Comparison of ENCODE assay signal across 13 mouse cellular contexts in genomic region chr4:47237220-47237619, GRCm38 (mm10). TPM values are rescaled to one million over a fixed set of nuclear protein-coding genes. Genes with fewer than 3 reads are reported as not detected.
DNase-seq lines count a peak whose midpoint lies in the region; ATAC-seq and TF ChIP-seq lines count a peak whose summit lies in the region.
"Had no signal": no experiment of that assay in that cellular context is flagged by ENCODE, and none has a peak within 500 bp of the region (broad histone marks: within the 10 kb centered on the region; RNA-seq: fewer than 3 reads in every experiment).

No protein-coding gene starts in this region.

- DNase-seq in heart, adult 11 months: peak; percentile 99
- peak; percentile 75 for DNase-seq in heart, postnatal 4 days
- no peak for DNase-seq in thymus, postnatal 4 days
- DNase-seq in lung, postnatal 0 days (ENCODE audit: low spot score): no peak
- no peak for DNase-seq in right cerebral cortex, postnatal 36 days (ENCODE audit: low spot score in 2 of 2)
- DNase-seq: cerebellum, adult 8-10 months; liver, postnatal 0 days; right cerebral cortex, postnatal 14 days; thymus, postnatal 25 days had no signal

- peaks cover 7% of the 10 kb centered on the region; the same call in 1 of the 2 replicates for H3K27me3 ChIP-seq in heart, embryonic 12.5 days (replicated peaks)
- peaks cover 38% of the 10 kb centered on the region for H3K27me3 ChIP-seq in E14TG2a.4 (ENCODE audit: insufficient read depth, low read length)
- H3K27me3 ChIP-seq in embryonic facial prominence, embryonic 12.5 days: no peaks in the 10 kb centered on the region
- no peaks in the 10 kb centered on the region for H3K27me3 ChIP-seq in lung, postnatal 0 days (replicated peaks; ENCODE audit: insufficient read depth, low read length)

- H3K4me1 ChIP-seq in heart, embryonic 12.5 days (replicated peaks): peaks cover 5% of the 10 kb centered on the region
- H3K4me1 ChIP-seq in E14TG2a.4 (replicated peaks; ENCODE audit: low read depth, low read length): peaks cover 27% of the 10 kb centered on the region
- H3K4me1 ChIP-seq in embryonic facial prominence, embryonic 12.5 days: peaks cover 5% of the 10 kb centered on the region; the same call in 1 of the 2 replicates
- H3K4me1 ChIP-seq in lung, postnatal 0 days (ENCODE audit: insufficient read depth, low read depth, low read length): peaks cover 14% of the 10 kb centered on the region; the same call in 1 of the 2 replicates

- no peaks in the 10 kb centered on the region for H3K36me3 ChIP-seq in heart, embryonic 12.5 days
- H3K36me3 ChIP-seq in E14TG2a.4 (ENCODE audit: insufficient read depth, low read length): no peaks in the 10 kb centered on the region
- H3K36me3 ChIP-seq in embryonic facial prominence, embryonic 12.5 days: no peaks in the 10 kb centered on the region
- H3K36me3 ChIP-seq in lung, postnatal 0 days (ENCODE audit: insufficient read depth, low read length): no peaks in the 10 kb centered on the region

- H3K9me3 ChIP-seq in heart, embryonic 12.5 days (replicated peaks): no peaks in the 10 kb centered on the region
- no peaks in the 10 kb centered on the region for H3K9me3 ChIP-seq in E14TG2a.4 (ENCODE audit: low read length)
- no peaks in the 10 kb centered on the region for H3K9me3 ChIP-seq in embryonic facial prominence, embryonic 12.5 days
- no peaks in the 10 kb centered on the region for H3K9me3 ChIP-seq in lung, postnatal 0 days (ENCODE audit: low read length)

- WGBS in heart, embryonic 12.5 days: 47% methylated on average over 15 of the region's 15 CpGs
- 26% methylated on average over 15 of the region's 15 CpGs for WGBS in embryonic facial prominence, embryonic 12.5 days
- WGBS in lung, postnatal 0 days: 53% methylated on average over 15 of the region's 15 CpGs

- no peak for ATAC-seq in heart, embryonic 12.5 days (ENCODE audit: insufficient number of reproducible peaks, low FRiP score)
- ATAC-seq in embryonic facial prominence, embryonic 12.5 days (ENCODE audit: insufficient number of reproducible peaks, insufficient read depth, low FRiP score, low TSS enrichment): 0 out of 2 replicates have a peak, but pooled peaks have one; percentile 45
- ATAC-seq in lung, postnatal 0 days: no peak
- ATAC-seq: activated CD4-positive, CD25-positive, alpha-beta regulatory T cell, adult 4 months; liver, postnatal 0 days had no signal

- H3K4me2 ChIP-seq in heart, embryonic 12.5 days: no peak overlapping the region
- H3K4me2 ChIP-seq in embryonic facial prominence, embryonic 12.5 days (replicated peaks): no peak overlapping the region
- no peak overlapping the region for H3K4me2 ChIP-seq in lung, postnatal 0 days (replicated peaks; ENCODE audit: low read depth, low read length)

- no peak overlapping the region for H3K4me3 ChIP-seq in heart, embryonic 12.5 days
- H3K4me3 ChIP-seq in E14TG2a.4 (replicated peaks; ENCODE audit: low read length): peak overlapping the region; percentile 62
- no peak overlapping the region for H3K4me3 ChIP-seq in embryonic facial prominence, embryonic 12.5 days
- H3K4me3 ChIP-seq in lung, postnatal 0 days (ENCODE audit: low read depth, low read length): no peak overlapping the region

- no peak overlapping the region for H3K9ac ChIP-seq in heart, embryonic 12.5 days
- H3K9ac ChIP-seq in embryonic facial prominence, embryonic 12.5 days: no peak overlapping the region
- H3K9ac ChIP-seq in lung, postnatal 0 days (replicated peaks; ENCODE audit: low read depth): no peak overlapping the region
- H3K9ac ChIP-seq: liver, postnatal 0 days had no signal

- no peak overlapping the region for H3K27ac ChIP-seq in heart, embryonic 12.5 days (ENCODE audit: poor library complexity, severe bottlenecking)
- no peak overlapping the region for H3K27ac ChIP-seq in embryonic facial prominence, embryonic 12.5 days
- no peak overlapping the region for H3K27ac ChIP-seq in lung, postnatal 0 days (ENCODE audit: low read length)

- TF ChIP-seq EP300 in lung, postnatal 0 days (IDR thresholded peaks at IDR 0.05): no peak

- no peak for TF ChIP-seq CTCF in E14TG2a.4 (conservative IDR thresholded peaks at IDR 0.05; ENCODE audit: low read length)
- TF ChIP-seq CTCF in lung, postnatal 0 days (IDR thresholded peaks at IDR 0.05): no peak

RNA-seq across cellular contexts. Expression of gene Col15a1, which starts 29.3 kb away (rescaled TPM):
- 2.2 and 2.4 TPM in 2 replicates for polyA plus RNA-seq in heart, embryonic 12.5 days (2016; fragmentation: Nextera tagmentation; extraction: Ambion mirVana)
- 14.7 and 15.4 TPM in 2 replicates for polyA plus RNA-seq in embryonic facial prominence, embryonic 12.5 days (2016; fragmentation: Nextera tagmentation; extraction: Ambion mirVana)
- total RNA-seq in heart, postnatal 4 days (2021): 100 to 1,000 TPM; 165 to 183 TPM
- polyA plus RNA-seq in lung, postnatal 0 days (2015; fragmentation: Nextera tagmentation; extraction: Ambion mirVana): 4.9 and 6.0 TPM in 2 replicates

Comparison
In these comparisons a context has a peak if more than half of its experiments do, and no peak if none do; other contexts are left out.
1. DNase-seq: peak in heart, adult 11 months (single experiment) and heart, postnatal 4 days (single experiment); none in thymus, postnatal 4 days (single experiment), lung, postnatal 0 days (single experiment) and right cerebral cortex, postnatal 36 days (0 of 2).